Mouse (Mus musculus) kidney, adult 18-20 months (tissue): Measurements from ENCODE around the gene Nlrp10.

Experiments
- DNase-seq: peaks from one replicate; pipeline ENCODE4 v3.0.0; 2021

Gene Nlrp10

DNA sequence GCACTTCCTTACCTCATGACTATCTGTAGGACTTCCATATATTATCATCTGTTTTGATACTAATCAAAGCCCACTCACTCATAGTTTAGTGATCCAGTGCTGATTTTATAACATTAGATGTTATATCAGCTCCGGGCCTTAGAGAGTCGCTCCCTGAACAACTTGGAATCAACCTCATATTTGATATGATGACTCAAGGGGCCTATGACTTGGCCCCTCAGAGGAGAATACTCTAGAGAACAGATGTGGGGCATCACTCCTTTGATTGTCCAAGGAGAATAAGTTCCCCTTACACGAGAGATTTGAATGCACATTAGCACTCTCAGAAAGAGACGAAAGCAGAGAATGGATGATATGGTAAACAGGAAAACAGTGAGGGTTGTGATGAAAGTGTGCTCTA is 45.1 kb downstream of the Nlrp10 start, which contains the start of gene Olfr518:
Gene Olfr518, minus strand, starts transcription at position 101 of the 400 bp plus-strand sequence.
- no peak for DNase-seq

GRCm38 (mm10) chr7:108872279-108872678 is 57.7 kb downstream of the Nlrp10 start, which contains the start of gene Olfr517:
Olfr517 (minus strand) TSS chr7:108872379.
- DNase-seq: no peak
